Mouse (Mus musculus) hindbrain, embryonic 14.5 days (tissue): ENCODE measurements around the gene Dennd6a. TPM values are rescaled to one million over a fixed set of nuclear protein-coding genes. Genes with fewer than 3 reads are reported as not detected.

Experiments used
- ATAC-seq: fragments of 200-750 bp; cut with Nextera tagmentation; 2 replicates; pipeline ENCODE4 v1.8.0; 2017; ENCODE audit warnings: moderate number of reproducible peaks, mild to moderate bottlenecking, moderate TSS enrichment, moderate library complexity; ENCODE audit not compliant: low FRiP score
- DNase-seq: peaks from one replicate; pipeline ENCODE4 v3.0.0-alpha.2; 2015; ENCODE audit warnings: low spot score
- H3K27ac ChIP-seq: fragments of 300-500 bp; sonication (generic); 2 replicates; pipeline ENCODE4 v1.5.1; 2014; ENCODE audit warnings: mild to moderate bottlenecking, moderate library complexity
- H3K27me3 ChIP-seq: fragments of 300-500 bp; sonication (generic); 2 replicates; pipeline ENCODE4 v1.6.1; 2014; ENCODE audit warnings: mild to moderate bottlenecking, low read length, mixed read lengths; ENCODE audit not compliant: control insufficient read depth, insufficient read depth
- H3K36me3 ChIP-seq: fragments of 300-500 bp; sonication (generic); replicated peaks from 2 replicates; pipeline ENCODE4 v1.6.1; 2014; ENCODE audit not compliant: control insufficient read depth, insufficient read depth
- H3K4me1 ChIP-seq: fragments of 300-500 bp; sonication (generic); replicated peaks from 2 replicates; pipeline ENCODE4 v1.6.1; 2014; ENCODE audit warnings: antibody characterized with exemption, low read length, mixed read lengths; ENCODE audit not compliant: control insufficient read depth, insufficient read depth
- H3K4me2 ChIP-seq: fragments of 300-500 bp; sonication (generic); replicated peaks from 2 replicates; pipeline ENCODE4 v1.6.1; 2014; ENCODE audit warnings: mild to moderate bottlenecking, moderate library complexity
- H3K4me3 ChIP-seq: fragments of 300-500 bp; sonication (generic); replicated peaks from 2 replicates; pipeline ENCODE4 v1.5.1; 2014; ENCODE audit warnings: mild to moderate bottlenecking, low read length
- H3K9ac ChIP-seq: fragments of 300-500 bp; sonication (generic); 2 replicates; pipeline ENCODE4 v1.6.1; 2014
- H3K9me3 ChIP-seq: fragments of 300-500 bp; sonication (generic); 2 replicates; pipeline ENCODE4 v1.6.1; 2016; ENCODE audit warnings: low read length; ENCODE audit not compliant: control insufficient read depth
- WGBS: fragments of 180-500 bp; shearing (Covaris S2); extraction: QIAGEN DNeasy Blood & Tissue Kit; methylation state at CpG from one replicate; pipeline ENCODE4 v1.1.7; 2014; 5-methylcytosine and 5-hydroxymethylcytosine counted together
- polyA plus RNA-seq: library from polyadenylated mRNA; unstranded; fragments of >200 nt; fragmentation: Nextera tagmentation; extraction: Ambion mirVana; gene quantifications from 2 replicates; pipeline ENCODE4 v1.2.1, GENCODE M21; 2014

Dennd6a gene
- polyA plus RNA-seq, 1 experiment from 2014 or later, result 21.3 TPM

- no peak overlapping the region for H3K9ac ChIP-seq
- no peak overlapping the region for H3K4me2 ChIP-seq
- H3K27me3 ChIP-seq, result no peaks in the 10 kb centered on the region
- no peaks in the 10 kb centered on the region for H3K36me3 ChIP-seq
- no peak for ATAC-seq
- DNase-seq, result no peak
- 89% methylated on average over 7 of the region's 7 CpGs for WGBS
- H3K9me3 ChIP-seq, result no peaks in the 10 kb centered on the region
- H3K4me3 ChIP-seq, result no peak overlapping the region
- no peak overlapping the region for H3K27ac ChIP-seq
- no peaks in the 10 kb centered on the region for H3K4me1 ChIP-seq
These were observed 15.1 kb upstream of the Dennd6a start for GRCm38 (mm10) chr14:26558536-26558935.

GRCm38 (mm10) chr14:26562247-26562646 is 11.4 kb upstream of the Dennd6a start:
- ATAC-seq (no peak), DNase-seq (no peak)
- Histone ChIP-seq H3K27me3 (no peaks in the 10 kb centered on the region), H3K4me2 (no peak overlapping the region), H3K36me3 (no peaks in the 10 kb centered on the region), H3K9me3 (no peaks in the 10 kb centered on the region), H3K27ac (no peak overlapping the region), H3K4me3 (no peak overlapping the region), H3K9ac (no peak overlapping the region), H3K4me1 (no peaks in the 10 kb centered on the region)
- 85% methylated on average over 2 of the region's 2 CpGs for WGBS

GRCm38 (mm10) chr14:26569880-26570279 is 3.8 kb upstream of the Dennd6a start:
- Histone ChIP-seq H3K9ac (no peak overlapping the region), H3K36me3 (no peaks in the 10 kb centered on the region), H3K4me2 (no peak overlapping the region), H3K4me1 (no peaks in the 10 kb centered on the region), H3K9me3 (no peaks in the 10 kb centered on the region), H3K27me3 (no peaks in the 10 kb centered on the region), H3K4me3 (no peak overlapping the region), H3K27ac (no peak overlapping the region)
- no peak for DNase-seq
- 86% methylated on average over 4 of the region's 4 CpGs for WGBS
- ATAC-seq, result no peak

GRCm38 (mm10) chr14:26571951-26572675 is 1.5 kb upstream of the Dennd6a start:
- 59% methylated on average over 4 of the region's 4 CpGs for WGBS
- Histone ChIP-seq H3K27me3 (no peaks in the 10 kb centered on the region), H3K4me2 (no peak overlapping the region), H3K9me3 (no peaks in the 10 kb centered on the region), H3K4me1 (no peaks in the 10 kb centered on the region), H3K4me3 (no peak overlapping the region), H3K36me3 (no peaks in the 10 kb centered on the region), H3K27ac (no peak overlapping the region), H3K9ac (no peak overlapping the region)
- DNase-seq (no peak), ATAC-seq (no peak)

- ATAC-seq (no peak), DNase-seq (no peak)
- Histone ChIP-seq H3K4me3 (no peak overlapping the region), H3K9ac (no peak overlapping the region), H3K9me3 (no peaks in the 10 kb centered on the region), H3K27ac (no peak overlapping the region), H3K4me1 (peaks cover 12% of the 10 kb centered on the region; the same call in 1 of the 2 replicates), H3K27me3 (no peaks in the 10 kb centered on the region), H3K36me3 (no peaks in the 10 kb centered on the region), H3K4me2 (no peak overlapping the region)
- 83% methylated on average over 3 of the region's 3 CpGs for WGBS
These were observed 2.7 kb downstream of the Dennd6a start for GRCm38 (mm10) chr14:26576255-26576780.

GRCm38 (mm10) chr14:26578791-26579191 is 5.1 kb downstream of the Dennd6a start:
- H3K4me1 ChIP-seq, result peaks cover 13% of the 10 kb centered on the region; the same call in 1 of the 2 replicates
- ATAC-seq, result no peak
- no peaks in the 10 kb centered on the region for H3K9me3 ChIP-seq
- H3K36me3 ChIP-seq, result no peaks in the 10 kb centered on the region
- no peaks in the 10 kb centered on the region for H3K27me3 ChIP-seq
- H3K4me3 ChIP-seq, result peak overlapping the region; percentile 99
- 75% methylated on average over 6 of the region's 6 CpGs for WGBS
- no peak overlapping the region for H3K9ac ChIP-seq
- DNase-seq, result no peak
- H3K4me2 ChIP-seq, result peak overlapping the region; percentile 93
- no peak overlapping the region for H3K27ac ChIP-seq

DNA sequence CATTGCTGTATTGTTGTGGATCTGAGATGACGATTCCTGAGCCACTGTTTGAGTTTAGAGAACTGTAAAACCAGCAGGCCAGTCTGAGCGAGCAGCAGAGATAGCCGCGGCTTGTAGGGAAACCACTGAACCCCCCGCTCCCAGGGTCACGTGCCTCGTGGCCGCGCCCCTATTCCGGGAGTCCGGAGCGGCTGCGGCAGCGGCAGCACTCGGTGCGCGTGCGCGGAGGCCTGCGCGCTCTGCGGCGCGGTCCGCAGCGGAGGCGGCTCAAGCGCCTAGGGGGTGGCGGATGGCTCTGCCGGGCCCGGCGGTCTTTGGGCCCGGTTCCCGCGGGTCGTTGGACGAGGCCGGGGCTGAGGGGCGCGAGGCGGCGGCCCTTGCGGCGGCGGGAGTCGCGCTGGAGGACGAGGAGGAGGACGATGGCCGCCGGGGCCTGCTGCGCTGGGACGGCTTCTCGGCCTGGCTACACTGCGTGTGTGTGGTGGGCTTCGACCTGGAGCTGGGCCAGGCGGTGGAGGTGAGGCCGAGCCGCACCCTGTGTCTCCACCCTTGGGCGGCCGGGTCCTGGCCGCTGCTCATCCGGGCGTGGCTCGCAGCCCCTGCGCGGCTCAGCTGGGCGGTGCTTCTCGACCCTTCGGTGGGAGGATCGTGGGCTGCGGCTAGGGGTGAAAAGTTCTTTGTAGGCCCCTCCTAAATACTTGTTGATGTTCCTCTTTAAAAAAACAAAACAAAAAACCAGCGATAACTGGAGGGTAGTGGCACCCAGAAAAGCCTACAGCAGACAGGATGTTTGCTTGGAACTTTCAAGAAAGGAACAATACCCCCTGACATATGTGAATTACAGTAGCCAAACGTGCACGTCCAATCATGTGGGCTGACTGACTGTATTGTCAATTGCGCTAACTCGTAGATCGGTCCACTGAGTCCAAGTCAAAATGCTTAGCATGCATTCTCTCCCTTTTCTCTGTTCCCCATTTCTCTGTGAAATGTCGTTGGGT is 6.0 kb downstream of the Dennd6a start:
- Histone ChIP-seq H3K36me3 (no peaks in the 10 kb centered on the region), H3K9me3 (no peaks in the 10 kb centered on the region), H3K4me3 (peak overlapping the region; percentile 99), H3K9ac (peak overlapping the region; percentile 99), H3K27ac (peak overlapping the region; percentile 94), H3K27me3 (no peaks in the 10 kb centered on the region), H3K4me2 (peak overlapping the region; percentile 93), H3K4me1 (peaks cover 13% of the 10 kb centered on the region; the same call in 1 of the 2 replicates)
- WGBS, result under 1% methylated on average over 74 of the region's 79 CpGs
- DNase-seq (peak; percentile 91), ATAC-seq (peak; percentile 95)

GRCm38 (mm10) chr14:26583645-26584044 is 10.0 kb downstream of the Dennd6a start:
- Histone ChIP-seq H3K27ac (no peak overlapping the region), H3K9ac (no peak overlapping the region), H3K27me3 (no peaks in the 10 kb centered on the region), H3K4me3 (no peak overlapping the region), H3K4me2 (no peak overlapping the region), H3K4me1 (peaks cover 13% of the 10 kb centered on the region; the same call in 1 of the 2 replicates), H3K9me3 (no peaks in the 10 kb centered on the region), H3K36me3 (no peaks in the 10 kb centered on the region; the same call in 1 of the 2 replicates)
- no peak for ATAC-seq
- no peak for DNase-seq
- WGBS, result 91% methylated on average over 2 of the region's 3 CpGs

DNA sequence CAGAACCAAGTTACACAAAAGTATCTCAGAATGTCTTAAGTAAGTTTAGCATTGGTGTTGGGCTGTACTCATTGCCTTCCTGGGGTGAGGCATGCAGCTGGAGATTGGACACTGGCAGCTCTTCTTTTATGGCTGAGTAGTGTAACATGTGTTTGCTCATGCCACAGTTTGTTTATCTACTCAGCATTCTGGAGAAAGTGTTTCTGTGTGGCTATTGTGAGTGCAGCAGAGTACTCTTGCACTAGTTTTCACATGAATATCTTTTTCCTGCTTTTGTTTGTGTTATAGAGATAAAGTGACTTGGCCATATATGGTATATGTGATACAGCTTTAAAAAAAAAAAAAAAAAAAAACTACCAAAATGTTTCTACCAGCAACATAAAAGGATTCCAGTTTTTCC is 13.5 kb downstream of the Dennd6a start:
- Histone ChIP-seq H3K27ac (no peak overlapping the region), H3K36me3 (peaks cover 3% of the 10 kb centered on the region), H3K9ac (no peak overlapping the region), H3K27me3 (no peaks in the 10 kb centered on the region), H3K4me2 (no peak overlapping the region), H3K9me3 (no peaks in the 10 kb centered on the region), H3K4me1 (no peaks in the 10 kb centered on the region; the same call in 1 of the 2 replicates), H3K4me3 (no peak overlapping the region)
- ATAC-seq, result no peak
- DNase-seq, result no peak
